Mouse (Mus musculus): Measurements from ENCODE around the gene Spint5.

- TF ChIP-seq MEF2A (IDR thresholded peaks at IDR 0.05; ENCODE audit: extremely low read depth, insufficient replicate concordance, low read depth, low read length, poor library complexity, severe bottlenecking) = no peak
- TF ChIP-seq BHLHE40 (IDR thresholded peaks at IDR 0.05; ENCODE audit: borderline replicate concordance, low read depth, low read length) = no peak
- no peak for TF ChIP-seq CTCF (IDR thresholded peaks at IDR 0.05 in 2 of 3, conservative IDR thresholded peaks at IDR 0.05 in 1 of 3; ENCODE audit: control insufficient read depth in 1 of 3, insufficient read depth in 1 of 3, low read depth in 2 of 3, low read length in 3 of 3, poor library complexity in 1 of 3, severe bottlenecking in 1 of 3)
- TF ChIP-seq POLR2A (IDR thresholded peaks at IDR 0.05; ENCODE audit: control insufficient read depth in 1 of 2, insufficient read depth in 1 of 2, low read depth in 1 of 2, low read length in 2 of 2, poor library complexity in 1 of 2) = no peak
- no peak for TF ChIP-seq EP300 (IDR thresholded peaks at IDR 0.05; ENCODE audit: low read depth in 1 of 2, low read length in 2 of 2)
- no peak for TF ChIP-seq KAT2A (conservative IDR thresholded peaks at IDR 0.05; ENCODE audit: low read depth, low read length)
- TF ChIP-seq ZC3H11A (IDR thresholded peaks at IDR 0.05; ENCODE audit: low read depth, low read length) = no peak
- TF ChIP-seq GATA1 (IDR thresholded peaks at IDR 0.05; ENCODE audit: low read depth, low read length) = no peak
- no peak for TF ChIP-seq TAL1 (IDR thresholded peaks at IDR 0.05; ENCODE audit: low read length)
- TF ChIP-seq GABPA (IDR thresholded peaks at IDR 0.05; ENCODE audit: low read depth, low read length) = no peak
- no peak for TF ChIP-seq POLR2AphosphoS2 (IDR thresholded peaks at IDR 0.05; ENCODE audit: low read length)
Observed at GRCm38 (mm10) chr2:164684807-164685206, 30.3 kb upstream of the Spint5 start, which contains the start of gene Wfdc13.

Measured in MEL (cell line).